ENCODE assay signal across 17 mouse cellular contexts in the genomic region with DNA sequence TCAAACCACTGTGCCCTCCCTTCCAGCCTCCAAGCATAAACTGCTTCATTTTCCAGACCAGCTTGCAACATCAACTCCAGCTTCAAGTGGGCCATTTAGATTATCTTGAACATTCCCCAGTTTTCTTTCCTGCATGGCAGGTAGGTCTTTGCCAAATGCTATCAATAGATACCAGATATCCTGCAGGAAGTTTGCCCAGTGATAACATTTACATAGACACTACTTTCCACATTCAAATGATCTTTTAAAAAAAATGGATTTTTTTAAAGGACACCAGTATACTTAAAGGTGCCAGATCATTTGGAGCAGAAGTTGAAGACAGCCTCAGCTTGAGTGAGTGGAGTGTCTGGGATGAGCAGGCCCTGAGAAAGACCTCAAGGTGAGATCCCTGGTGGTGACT.
"Had no signal": no experiment of that assay in that cellular context is flagged by ENCODE, and none has a peak within 500 bp of the region (broad histone marks: within the 10 kb centered on the region; RNA-seq: fewer than 3 reads in every experiment).

No protein-coding gene starts in this region.

- H3K9me3 ChIP-seq: liver, embryonic 12.5 days; liver, embryonic 15.5 days; lung, embryonic 15.5 days; midbrain, embryonic 13.5 days; midbrain, embryonic 15.5 days; neural tube, embryonic 12.5 days; stomach, embryonic 15.5 days had no signal

- H3K36me3 ChIP-seq: liver, embryonic 12.5 days; liver, embryonic 15.5 days; lung, embryonic 15.5 days; midbrain, embryonic 13.5 days; midbrain, embryonic 15.5 days; neural tube, embryonic 12.5 days; stomach, embryonic 15.5 days had no signal

- H3K4me2 ChIP-seq: liver, embryonic 12.5 days; liver, embryonic 15.5 days; lung, embryonic 15.5 days; midbrain, embryonic 11.5 days; midbrain, embryonic 13.5 days; midbrain, embryonic 15.5 days; neural tube, embryonic 12.5 days; stomach, embryonic 15.5 days had no signal

- ATAC-seq: liver, embryonic 12.5 days; liver, postnatal 0 days; midbrain, embryonic 13.5 days; midbrain, embryonic 15.5 days had no signal

- DNase-seq: liver, postnatal 0 days; lung, adult 2 months; lung, postnatal 10 days; right cerebral cortex, postnatal 14 days; thymus, adult 2 months; thymus, postnatal 25 days; thymus, postnatal 4 days had no signal

- H3K27me3 ChIP-seq: liver, embryonic 12.5 days; liver, embryonic 15.5 days; lung, embryonic 15.5 days; midbrain, embryonic 13.5 days; midbrain, embryonic 15.5 days; neural tube, embryonic 12.5 days; stomach, embryonic 15.5 days had no signal

- H3K27ac ChIP-seq: liver, embryonic 15.5 days; lung, embryonic 15.5 days; macrophage; midbrain, embryonic 13.5 days; midbrain, embryonic 15.5 days; neural tube, embryonic 12.5 days; stomach, embryonic 15.5 days; stomach, postnatal 0 days had no signal

- H3K9ac ChIP-seq: liver, embryonic 12.5 days; liver, embryonic 15.5 days; liver, postnatal 0 days; lung, embryonic 15.5 days; midbrain, embryonic 13.5 days; midbrain, embryonic 15.5 days; neural tube, embryonic 12.5 days; stomach, embryonic 15.5 days had no signal

- H3K4me3 ChIP-seq: liver, embryonic 12.5 days; liver, embryonic 15.5 days; lung, embryonic 15.5 days; midbrain, embryonic 13.5 days; midbrain, embryonic 15.5 days; neural tube, embryonic 12.5 days; stomach, embryonic 15.5 days had no signal

- H3K4me1 ChIP-seq: midbrain, embryonic 13.5 days; midbrain, embryonic 15.5 days; neural tube, embryonic 12.5 days; stomach, embryonic 15.5 days had no signal
